Mouse (Mus musculus) lung, embryonic 16.5 days (tissue): Measurements from ENCODE around the gene Ncln. TPM values are rescaled to one million over a fixed set of nuclear protein-coding genes. Genes with fewer than 3 reads are reported as not detected.

Experiments
- ATAC-seq: fragments of 200-750 bp; cut with Nextera tagmentation; 2 replicates; pipeline ENCODE4 v1.8.0; 2017; ENCODE audit warnings: low read depth, mild to moderate bottlenecking, moderate library complexity
- H3K27ac ChIP-seq: fragments of 300-500 bp; sonication (generic); 2 replicates; pipeline ENCODE4 v1.5.1; 2014; ENCODE audit warnings: mild to moderate bottlenecking, control low read depth, low read length
- H3K27me3 ChIP-seq: fragments of 300-500 bp; sonication (generic); 2 replicates; pipeline ENCODE4 v1.6.1; 2014; ENCODE audit warnings: low read depth, low read length, mixed read lengths; ENCODE audit not compliant: control insufficient read depth, insufficient read depth
- H3K36me3 ChIP-seq: fragments of 300-500 bp; sonication (generic); 2 replicates; pipeline ENCODE4 v1.6.1; 2014; ENCODE audit warnings: low read length; ENCODE audit not compliant: control insufficient read depth, insufficient read depth
- H3K4me1 ChIP-seq: fragments of 300-500 bp; sonication (generic); replicated peaks from 2 replicates; pipeline ENCODE4 v1.6.1; 2014; ENCODE audit warnings: low read length, mixed read lengths; ENCODE audit not compliant: control insufficient read depth, insufficient read depth
- H3K4me2 ChIP-seq: fragments of 300-500 bp; sonication (generic); 2 replicates; pipeline ENCODE4 v1.6.1; 2014; ENCODE audit warnings: low read depth, low read length, control low read depth
- H3K4me3 ChIP-seq: fragments of 300-500 bp; sonication (generic); 2 replicates; pipeline ENCODE4 v1.5.1; 2014; ENCODE audit warnings: mild to moderate bottlenecking, low read length, control low read depth
- H3K9ac ChIP-seq: fragments of 300-500 bp; sonication (generic); 2 replicates; pipeline ENCODE4 v1.6.1; 2014; ENCODE audit warnings: low read length, control low read depth
- H3K9me3 ChIP-seq: fragments of 300-500 bp; sonication (generic); 2 replicates; pipeline ENCODE4 v1.6.1; 2016; ENCODE audit warnings: low read length; ENCODE audit not compliant: control insufficient read depth
- WGBS: fragments of 180-500 bp; shearing (Covaris S2); extraction: QIAGEN DNeasy Blood & Tissue Kit; methylation state at CpG from one replicate; pipeline ENCODE4 v1.1.7; 2014; 5-methylcytosine and 5-hydroxymethylcytosine counted together
- polyA plus RNA-seq: library from polyadenylated mRNA; unstranded; fragments of >200 nt; fragmentation: Nextera tagmentation; extraction: Ambion mirVana; gene quantifications from 2 replicates; pipeline ENCODE4 v1.2.1, GENCODE M21; 2015

Gene Ncln
- 82.9 and 83.6 TPM in 2 replicates for polyA plus RNA-seq

- Histone ChIP-seq H3K36me3 (peaks cover 19% of the 10 kb centered on the region), H3K27me3 (no peaks in the 10 kb centered on the region)
- WGBS, result under 1% methylated on average over 41 of the region's 45 CpGs
These were observed at the start of gene Ncln for GRCm38 (mm10) chr10:81496264-81496901. Ncln (minus strand) TSS chr10:81496392.

GRCm38 (mm10) chr10:81545161-81545747 lies 49.1 kb upstream of the Ncln start, which contains the start of gene Gna11:
Gna11 (minus strand) TSS chr10:81545190.
- WGBS, result under 1% methylated on average over 41 of the region's 59 CpGs

More at GRCm38 (mm10) chr10:81496264-81496901, at the start of gene Ncln:
- Histone ChIP-seq H3K4me1 (peaks cover 13% of the 10 kb centered on the region), H3K9ac (peak within 1 kb of the TSS; percentile 86), H3K27ac (peak within 1 kb of the TSS; percentile 80), H3K9me3 (no peaks in the 10 kb centered on the region), H3K4me2 (peak within 1 kb of the TSS; percentile 96), H3K4me3 (peak within 1 kb of the TSS; percentile 77)
- ATAC-seq, result peak; percentile 97

GRCm38 (mm10) chr10:81544296-81545160 lies 48.3 kb upstream of the Ncln start:
- H3K27ac ChIP-seq, result peak overlapping the region; percentile 60
- H3K4me3 ChIP-seq, result peak overlapping the region; percentile 93
- no peaks in the 10 kb centered on the region for H3K27me3 ChIP-seq
- H3K36me3 ChIP-seq, result 0 out of 2 replicates have a peak, but pooled peaks cover 5% of the 10 kb centered on the region
- under 1% methylated on average over 85 of the region's 93 CpGs for whole genome bisulfite sequencing
- H3K4me2 ChIP-seq, result peak overlapping the region; percentile 96
- peak overlapping the region; percentile 93 for H3K9ac ChIP-seq
- no peaks in the 10 kb centered on the region for H3K9me3 ChIP-seq
- H3K4me1 ChIP-seq, result peaks cover 31% of the 10 kb centered on the region
- peak; percentile 3; the same call in 1 of the 2 replicates for ATAC-seq

More at GRCm38 (mm10) chr10:81545161-81545747, 49.1 kb upstream of the Ncln start, which contains the start of gene Gna11:
- ATAC-seq, result peak; percentile 96
- Histone ChIP-seq H3K36me3 (no peaks in the 10 kb centered on the region), H3K9ac (peak within 1 kb of the TSS; percentile 93), H3K4me1 (peaks cover 31% of the 10 kb centered on the region), H3K4me2 (peak within 1 kb of the TSS; percentile 96), H3K9me3 (no peaks in the 10 kb centered on the region), H3K27me3 (no peaks in the 10 kb centered on the region), H3K27ac (peak within 1 kb of the TSS; percentile 83), H3K4me3 (peak within 1 kb of the TSS; percentile 93)

DNA sequence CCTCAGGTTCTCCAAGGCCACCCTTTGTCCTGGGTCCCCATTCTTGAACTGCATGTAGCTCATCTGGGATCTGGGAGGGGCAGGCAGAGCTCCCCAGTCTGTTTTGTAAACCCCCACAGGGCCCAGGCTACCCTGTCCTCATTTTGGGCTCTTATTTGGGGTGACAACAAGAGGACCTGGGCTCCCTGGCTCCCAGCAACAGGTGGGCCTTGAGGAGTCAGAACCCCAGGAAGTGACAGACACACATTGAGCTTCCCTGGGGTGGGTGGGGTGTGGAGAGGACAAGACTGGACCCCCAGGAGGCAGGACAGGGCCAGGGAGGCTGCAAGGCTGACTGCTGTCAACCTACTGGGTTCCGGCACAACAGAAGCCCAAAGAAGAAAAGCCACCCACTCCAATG lies 47.4 kb upstream of the Ncln start:
- no peaks in the 10 kb centered on the region for H3K9me3 ChIP-seq
- H3K4me1 ChIP-seq, result peaks cover 31% of the 10 kb centered on the region
- no peak for ATAC-seq
- no peaks in the 10 kb centered on the region for H3K27me3 ChIP-seq
- H3K36me3 ChIP-seq, result 0 out of 2 replicates have a peak, but pooled peaks cover 5% of the 10 kb centered on the region
- H3K4me2 ChIP-seq, result peak overlapping the region; percentile 96
- 81% methylated on average over 1 of the region's 1 CpGs for WGBS
- peak overlapping the region; percentile 93 for H3K4me3 ChIP-seq
- H3K27ac ChIP-seq, result no peak overlapping the region
- H3K9ac ChIP-seq, result peak overlapping the region; percentile 93

DNA sequence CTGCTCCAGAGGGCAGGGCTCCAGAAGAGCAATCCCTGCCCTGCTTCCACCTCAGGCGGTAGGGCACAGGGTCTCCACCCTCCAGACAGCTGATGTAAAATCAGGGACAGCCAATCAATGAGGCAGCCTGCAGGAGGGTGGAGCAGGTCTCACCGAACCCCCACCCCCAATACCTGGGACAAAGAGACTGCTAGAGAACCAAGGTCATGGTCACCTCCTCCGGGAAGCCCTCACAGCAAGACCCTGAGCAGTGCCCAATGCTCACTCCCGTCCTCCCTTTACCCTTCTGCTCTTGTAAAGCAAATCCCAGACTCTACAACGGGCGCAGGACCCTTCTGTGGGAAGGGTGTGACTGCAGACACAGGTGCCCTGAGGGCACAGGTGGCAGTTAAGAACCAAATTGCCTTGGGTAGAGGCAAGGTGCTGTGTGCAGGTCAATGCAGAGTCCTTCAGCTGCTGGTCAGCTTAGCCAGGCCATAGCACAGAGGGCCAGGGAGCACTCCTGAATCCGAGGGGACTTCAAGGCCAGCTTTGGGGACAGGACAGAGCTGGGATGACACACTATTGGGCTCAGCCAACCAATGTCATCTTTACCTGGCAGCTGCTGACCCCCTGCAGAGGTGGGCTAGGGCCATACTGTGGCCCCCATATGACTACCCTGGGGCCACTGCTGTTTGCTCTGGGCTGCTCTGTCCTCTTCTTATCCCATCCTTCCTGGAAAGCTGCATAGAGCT lies 46.7 kb upstream of the Ncln start:
- H3K4me2 ChIP-seq, result peak overlapping the region; percentile 96

DNA sequence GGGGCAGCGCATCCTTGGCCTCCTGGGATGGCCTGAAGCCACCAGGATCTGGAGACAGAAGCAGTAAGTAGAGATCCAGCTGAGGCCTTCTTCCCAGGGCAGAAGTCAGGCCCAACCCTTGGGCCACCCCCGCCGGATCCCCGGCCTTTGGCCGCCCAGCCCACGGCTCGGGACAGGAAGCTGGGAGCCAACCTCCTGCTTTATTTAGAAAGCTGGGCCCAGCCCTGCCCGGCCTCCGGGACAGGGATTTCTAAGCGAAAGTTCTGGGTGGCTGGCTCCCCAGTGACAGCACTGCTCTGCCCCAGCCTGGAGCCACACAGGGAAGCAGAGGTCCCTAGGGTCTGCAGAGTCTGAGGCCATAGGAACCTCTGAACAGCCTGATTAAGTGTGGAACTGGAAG lies 45.6 kb upstream of the Ncln start:
- peaks cover 31% of the 10 kb centered on the region for H3K4me1 ChIP-seq
- ATAC-seq, result no peak
- peak overlapping the region; percentile 23 for H3K4me2 ChIP-seq
- 0 out of 2 replicates have a peak, but pooled peaks cover 5% of the 10 kb centered on the region for H3K36me3 ChIP-seq
- no peaks in the 10 kb centered on the region for H3K27me3 ChIP-seq
- peak overlapping the region; percentile 55; the same call in 1 of the 2 replicates for H3K27ac ChIP-seq
- peak overlapping the region; percentile 57 for H3K9ac ChIP-seq
- 52% methylated on average over 10 of the region's 10 CpGs for WGBS
- H3K9me3 ChIP-seq, result no peaks in the 10 kb centered on the region
- no peak overlapping the region for H3K4me3 ChIP-seq

More for the DNA sequence above, 46.7 kb upstream of the Ncln start:
- ATAC-seq, result no peak
- no peak overlapping the region for H3K27ac ChIP-seq
- 66% methylated on average over 7 of the region's 7 CpGs for WGBS
- H3K36me3 ChIP-seq, result 0 out of 2 replicates have a peak, but pooled peaks cover 5% of the 10 kb centered on the region
- peak overlapping the region; percentile 93; the same call in 1 of the 2 replicates for H3K9ac ChIP-seq
- H3K27me3 ChIP-seq, result no peaks in the 10 kb centered on the region
- peaks cover 31% of the 10 kb centered on the region for H3K4me1 ChIP-seq
- no peaks in the 10 kb centered on the region for H3K9me3 ChIP-seq
- H3K4me3 ChIP-seq, result peak overlapping the region; percentile 93; the same call in 1 of the 2 replicates

DNA sequence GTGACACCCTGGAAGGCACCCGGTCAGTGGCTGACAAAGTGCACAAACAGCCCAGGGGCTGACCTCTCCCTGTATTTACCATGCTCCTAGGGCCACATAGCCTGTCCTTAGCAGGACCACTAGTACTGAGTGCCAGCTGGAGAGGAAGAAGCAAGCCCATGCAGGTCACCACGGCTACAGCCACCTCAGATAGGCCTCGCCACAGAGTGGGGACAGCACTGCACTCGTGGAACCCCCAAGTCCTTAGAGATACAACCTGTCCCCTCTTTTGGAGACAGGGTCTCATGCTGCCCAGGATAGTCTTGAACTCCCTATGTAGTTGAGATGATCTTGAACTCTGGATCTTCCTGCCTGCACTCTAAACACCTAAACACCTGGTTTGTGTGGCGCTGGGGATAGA lies 45.2 kb upstream of the Ncln start:
- peaks cover 31% of the 10 kb centered on the region for H3K4me1 ChIP-seq
- 76% methylated on average over 5 of the region's 5 CpGs for WGBS
- H3K27me3 ChIP-seq, result no peaks in the 10 kb centered on the region
- ATAC-seq, result no peak
- H3K9me3 ChIP-seq, result no peaks in the 10 kb centered on the region
- peak overlapping the region; percentile 57; the same call in 1 of the 2 replicates for H3K9ac ChIP-seq
- 0 out of 2 replicates have a peak, but pooled peaks cover 5% of the 10 kb centered on the region for H3K36me3 ChIP-seq
- H3K27ac ChIP-seq, result peak overlapping the region; percentile 55; the same call in 1 of the 2 replicates
- no peak overlapping the region for H3K4me3 ChIP-seq
- no peak overlapping the region for H3K4me2 ChIP-seq

DNA sequence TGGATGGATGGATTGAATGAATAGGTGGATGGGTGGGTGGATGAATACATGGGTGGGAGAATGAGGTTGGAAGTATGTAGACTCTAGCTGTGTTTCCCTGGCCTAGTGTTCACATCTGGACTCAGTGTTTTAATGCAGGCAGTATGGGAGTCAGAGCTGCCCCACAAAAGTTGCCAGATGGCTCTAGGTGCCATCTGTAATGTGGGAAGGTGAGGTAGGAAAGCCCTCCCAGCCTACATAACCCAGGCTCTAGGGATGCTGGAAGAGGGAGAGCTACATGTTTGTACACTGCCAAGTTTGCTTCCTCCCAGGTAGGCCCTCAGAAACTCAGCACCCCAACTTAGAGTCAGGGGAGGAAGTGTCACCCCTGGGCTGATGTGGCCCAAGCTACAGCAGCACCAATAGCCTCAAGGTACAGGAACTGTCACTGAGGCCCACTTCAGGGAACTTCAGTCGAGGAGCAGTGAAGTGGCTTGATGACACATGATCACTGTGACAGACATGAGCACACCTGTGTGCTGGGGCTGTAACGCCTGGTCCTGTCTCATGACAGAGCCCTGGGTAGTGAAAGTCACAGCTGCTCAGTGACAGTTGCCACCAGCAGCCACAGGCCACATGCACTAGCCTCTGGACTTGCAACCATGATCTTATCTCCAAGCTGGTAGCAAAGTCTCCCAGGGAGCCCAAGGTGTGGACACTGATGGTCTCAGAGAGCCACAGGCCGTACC lies 42.3 kb upstream of the Ncln start:
- H3K4me1 ChIP-seq, result peaks cover 21% of the 10 kb centered on the region
- H3K9me3 ChIP-seq, result no peaks in the 10 kb centered on the region
- no peaks in the 10 kb centered on the region for H3K27me3 ChIP-seq
- WGBS, result 69% methylated on average over 3 of the region's 3 CpGs
- no peak overlapping the region for H3K4me2 ChIP-seq
- peaks cover 7% of the 10 kb centered on the region; the same call in 1 of the 2 replicates for H3K36me3 ChIP-seq
- H3K27ac ChIP-seq, result no peak overlapping the region
- no peak overlapping the region for H3K9ac ChIP-seq
- no peak for ATAC-seq
- no peak overlapping the region for H3K4me3 ChIP-seq
